Mouse (Mus musculus) left cerebral cortex, adult 9 months (tissue): ENCODE data around the gene Serpina6.

ENCODE experiments used
- DNase-seq, 2 experiments: peaks; one replicate each; pipeline ENCODE4 v3.0.0; 2022; ENCODE audit warnings: low spot score in 2 of 2

Gene Serpina6

DNA sequence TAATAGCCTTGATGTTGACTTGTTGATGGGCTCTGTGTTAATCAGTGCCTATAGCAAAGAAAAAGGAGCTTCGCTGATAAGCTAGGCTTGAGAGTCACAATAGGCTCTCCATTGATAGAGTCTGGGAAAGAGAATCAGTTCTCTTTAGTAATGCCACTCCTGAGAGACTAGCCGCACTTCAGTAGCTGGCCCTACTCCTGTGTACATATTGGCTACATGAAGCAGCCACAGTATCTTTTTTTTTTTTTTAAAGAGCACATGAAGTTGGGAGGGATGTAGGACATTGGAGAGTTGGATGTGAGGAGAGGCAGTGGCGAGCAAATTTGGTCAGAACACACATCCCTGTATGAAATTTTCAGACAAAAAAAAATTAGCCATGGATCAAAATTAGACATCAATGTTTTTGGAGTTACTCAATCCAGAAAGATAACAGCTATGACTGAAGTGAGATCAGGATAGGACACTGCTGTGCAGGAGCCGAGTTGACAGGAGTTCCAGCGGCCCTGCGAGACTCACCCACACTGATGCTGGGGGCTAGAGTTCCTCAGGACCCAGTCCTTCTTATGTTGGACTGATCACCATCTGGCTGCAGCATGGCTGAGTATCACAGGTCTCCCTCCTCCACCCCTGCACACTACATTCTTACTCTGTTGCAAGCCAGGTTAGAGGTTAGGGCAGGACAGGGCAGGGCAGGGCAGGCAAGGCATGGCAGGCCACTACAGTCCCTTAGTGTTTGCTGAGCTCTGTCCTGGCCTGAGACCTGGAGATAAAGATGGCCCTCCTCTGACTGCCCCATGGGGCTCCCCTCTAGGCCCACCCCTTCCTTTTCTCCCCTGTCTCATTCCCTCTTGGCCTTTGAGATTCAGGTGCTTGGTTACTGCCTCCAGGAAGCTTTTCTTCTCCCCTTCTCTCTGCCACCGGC is 1.6 kb downstream of the Serpina6 start:
- DNase-seq, result no peak

DNA sequence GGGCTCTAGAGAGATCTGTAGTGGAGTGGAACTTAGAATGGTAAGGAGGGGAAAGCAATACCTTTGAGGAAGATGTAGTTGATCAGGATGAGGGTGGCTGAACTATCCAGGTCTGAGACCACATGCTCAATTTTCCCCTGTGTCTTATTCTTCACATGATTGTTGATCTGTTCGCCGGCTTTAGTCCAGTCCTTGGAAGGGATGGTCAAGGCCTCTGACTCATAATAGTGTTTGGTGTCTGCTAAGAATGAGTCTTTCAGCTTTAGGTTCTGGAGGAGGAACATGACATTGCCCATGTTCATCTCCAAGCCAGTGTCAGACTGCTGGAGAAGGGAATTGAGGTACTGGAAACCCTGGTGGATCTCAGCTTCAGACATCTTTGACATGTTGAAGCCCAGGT is 3.2 kb downstream of the Serpina6 start:
- no peak for DNase-seq

DNA sequence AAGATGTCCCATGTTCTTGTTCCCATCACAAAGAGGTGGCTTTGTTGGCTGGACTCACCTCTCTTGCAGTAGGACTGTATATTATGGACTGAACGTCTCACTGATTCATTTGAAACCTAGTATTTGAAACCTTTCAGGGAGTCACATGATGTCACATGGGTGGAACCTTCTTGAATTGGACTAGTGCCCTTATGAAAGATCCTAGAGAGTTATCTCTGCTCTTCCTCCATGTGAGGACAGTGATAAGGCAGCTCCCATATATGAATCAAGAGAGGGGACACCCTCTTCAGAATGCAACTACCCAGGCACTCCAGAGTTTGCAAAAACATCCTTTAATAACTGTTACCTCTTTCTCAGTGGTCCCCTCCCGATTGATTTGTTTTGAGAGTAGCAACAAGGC is 10.7 kb downstream of the Serpina6 start:
- DNase-seq, result no peak

GRCm38 (mm10) chr12:103644601-103645000 is 12.4 kb downstream of the Serpina6 start:
- no peak for DNase-seq

DNA sequence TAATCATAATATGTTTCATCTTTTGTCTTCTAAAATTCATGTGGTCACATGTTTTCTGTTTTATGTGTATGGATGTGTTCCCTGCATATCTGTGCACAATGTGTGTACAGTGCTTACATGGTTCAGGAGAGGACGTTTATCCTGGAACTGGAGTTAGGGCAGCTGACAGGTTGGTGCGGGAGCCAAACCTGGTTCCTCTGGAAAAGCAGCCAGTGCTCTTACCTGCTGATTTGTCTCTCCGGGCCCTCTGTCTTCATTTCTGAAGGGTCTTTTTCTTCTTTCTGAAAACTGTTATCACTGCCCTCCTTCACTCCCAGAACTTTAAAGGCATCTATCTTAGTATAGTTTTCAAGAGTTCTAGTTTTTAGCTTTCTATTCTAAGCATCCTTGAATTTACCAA is 13.2 kb downstream of the Serpina6 start:
- DNase-seq, result no peak

DNA sequence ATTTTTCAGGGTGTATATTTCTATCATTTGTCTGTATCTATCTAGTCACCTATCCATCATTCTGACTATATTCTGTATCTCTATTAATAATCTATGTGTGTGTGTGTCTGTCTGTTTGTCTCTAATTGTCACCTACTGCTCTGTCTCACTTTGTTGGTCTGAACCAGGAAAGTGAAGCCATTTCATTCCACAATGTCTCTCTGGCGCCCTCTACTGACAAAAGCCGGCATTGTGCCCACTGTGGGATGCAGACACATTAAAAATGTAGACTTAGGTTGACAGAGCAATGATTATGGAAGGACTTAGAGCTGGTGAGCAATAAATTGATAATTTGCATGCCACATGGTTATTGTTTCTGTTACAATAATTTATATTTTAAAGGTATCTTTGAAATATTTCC is 13.7 kb downstream of the Serpina6 start:
- peak in 1 of 2 experiments; percentile 85 for DNase-seq

DNA sequence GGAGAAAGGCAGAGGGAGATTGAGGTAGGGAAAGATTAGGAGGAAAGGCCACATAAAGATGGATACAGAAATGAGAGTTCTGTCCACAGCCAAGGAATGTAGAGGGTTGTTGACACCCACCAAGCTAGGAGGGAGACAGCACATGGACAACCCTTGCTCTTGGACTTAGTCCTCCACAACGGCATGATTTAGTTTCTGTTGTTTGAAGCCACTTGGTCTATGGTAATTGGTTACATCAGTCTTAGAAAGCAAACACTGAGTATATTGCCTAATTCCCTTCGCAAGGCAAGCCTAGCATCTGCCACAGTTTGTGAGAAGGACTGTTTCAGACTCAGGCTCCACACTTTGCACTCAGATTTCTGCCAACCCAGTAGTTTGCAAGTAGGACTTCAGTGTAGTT is 21.2 kb downstream of the Serpina6 start:
- no peak for DNase-seq

GRCm38 (mm10) chr12:103634430-103634829 is 22.6 kb downstream of the Serpina6 start:
- DNase-seq, result no peak

DNA sequence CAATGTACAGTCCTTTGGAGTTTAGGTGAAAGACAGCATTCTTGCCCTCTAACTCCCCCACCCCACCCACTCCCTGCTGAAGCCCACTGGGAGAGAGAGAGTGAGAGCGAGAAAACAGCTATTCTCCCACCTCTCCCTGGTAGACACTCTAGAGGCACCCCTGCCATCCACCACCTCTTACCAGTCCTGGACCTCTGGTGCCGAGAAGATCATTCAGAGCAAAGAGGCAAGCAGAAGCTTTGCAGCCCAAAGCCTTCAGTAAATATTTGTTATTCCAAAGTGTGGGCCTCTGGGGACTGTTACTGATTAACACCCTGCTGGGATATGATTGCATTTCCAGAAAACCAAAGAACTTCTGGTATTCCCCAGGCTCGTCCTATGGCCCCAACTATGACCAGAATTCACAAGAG is 25.8 kb downstream of the Serpina6 start, which contains the start of gene Serpina10:
Serpina10 (minus strand) TSS at position 242 of the 410 bp plus-strand sequence.
- DNase-seq, result no peak

DNA sequence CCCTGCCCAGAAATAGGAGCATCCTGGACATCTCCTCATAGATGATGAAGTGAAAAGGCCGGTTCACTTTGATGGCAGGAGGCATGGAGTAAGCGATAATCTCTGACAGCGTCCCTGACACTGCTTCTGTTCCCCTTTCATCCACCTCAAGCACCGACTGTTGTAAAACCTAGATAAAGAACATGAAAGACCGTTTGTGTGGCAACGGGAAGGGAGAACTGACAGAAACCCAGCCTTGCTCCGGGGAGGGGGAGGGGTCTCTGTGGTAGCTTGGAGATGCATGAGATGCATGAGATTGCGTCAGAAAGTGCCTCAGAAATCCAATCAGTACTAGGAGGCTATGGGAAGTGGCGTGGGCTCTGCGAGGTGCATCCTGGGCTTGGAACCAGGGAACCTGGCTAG is 40.2 kb downstream of the Serpina6 start:
- no peak for DNase-seq

- DNase-seq, result no peak
These were observed 41.3 kb downstream of the Serpina6 start for GRCm38 (mm10) chr12:103615734-103616133.

DNA sequence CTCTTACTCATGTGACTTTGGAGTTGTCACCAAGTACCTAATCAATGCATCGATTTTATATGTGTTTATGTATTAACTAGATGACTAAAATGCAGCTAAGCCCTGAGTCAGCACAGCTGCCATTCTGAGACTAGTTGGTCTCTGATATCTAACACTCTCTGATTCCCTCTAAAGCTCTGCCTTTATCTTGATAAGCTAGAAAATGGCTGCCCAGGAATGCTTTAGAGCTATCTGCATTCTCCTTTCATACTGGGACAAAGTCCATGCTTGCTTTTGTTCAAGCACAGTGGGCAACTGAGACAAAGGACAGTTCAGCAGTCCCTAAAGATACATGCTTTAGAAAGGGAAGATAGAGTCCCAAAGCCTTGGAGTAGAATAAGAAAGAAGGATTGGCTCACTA is 41.9 kb downstream of the Serpina6 start:
- DNase-seq, result no peak

- DNase-seq, result no peak
These were observed 55.2 kb downstream of the Serpina6 start for GRCm38 (mm10) chr12:103601839-103602238.

- no peak for DNase-seq
These were observed 56.6 kb downstream of the Serpina6 start for GRCm38 (mm10) chr12:103600364-103600763.

DNA sequence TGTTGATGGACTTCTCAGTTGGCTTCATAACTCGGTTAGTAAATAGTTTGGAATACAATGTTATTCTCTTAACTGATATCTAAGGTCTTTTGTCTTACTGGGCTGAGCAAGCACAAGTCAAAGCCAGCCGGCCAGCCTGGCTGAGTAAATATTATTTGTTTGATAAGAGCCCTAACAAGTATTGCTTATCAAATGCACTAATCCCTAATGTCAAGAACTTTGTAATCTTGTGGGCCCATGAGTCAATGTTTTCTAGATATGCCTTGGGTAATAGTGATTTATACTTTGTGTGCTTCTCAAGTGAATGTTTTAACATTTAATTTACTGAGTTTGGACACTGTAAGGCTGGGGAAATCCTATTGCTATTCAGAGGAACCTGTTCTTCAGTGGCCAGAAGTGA is 58.6 kb downstream of the Serpina6 start:
- DNase-seq, result no peak
